Mouse (Mus musculus): Measurements from ENCODE around the gene Nudt16l1.
A peak's percentile ranks its signal among the peaks of the same experiment; 100 is the strongest.

Gene Nudt16l1

DNA sequence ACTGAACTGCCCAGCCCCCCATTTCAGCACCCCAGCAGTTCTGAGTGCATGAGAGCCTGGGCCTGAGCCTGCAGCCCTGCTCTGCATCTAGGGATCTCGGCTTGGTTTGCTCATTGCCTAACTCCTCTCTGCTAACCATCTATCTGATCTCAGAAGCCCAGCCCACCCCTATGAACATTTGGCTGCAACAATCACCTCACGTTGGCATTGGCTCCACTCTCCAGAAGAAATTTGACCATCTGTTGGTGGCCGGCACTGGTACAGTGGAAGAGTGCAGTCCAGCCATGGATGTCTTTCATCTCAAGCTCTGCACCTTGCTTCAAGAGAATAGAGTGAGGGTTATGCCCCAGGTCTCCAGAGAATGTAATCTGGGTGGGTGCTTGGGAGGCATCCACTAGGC, 18.9 kb downstream of the Nudt16l1 start:
- no peak for DNase-seq (ENCODE audit: low spot score)

DNA sequence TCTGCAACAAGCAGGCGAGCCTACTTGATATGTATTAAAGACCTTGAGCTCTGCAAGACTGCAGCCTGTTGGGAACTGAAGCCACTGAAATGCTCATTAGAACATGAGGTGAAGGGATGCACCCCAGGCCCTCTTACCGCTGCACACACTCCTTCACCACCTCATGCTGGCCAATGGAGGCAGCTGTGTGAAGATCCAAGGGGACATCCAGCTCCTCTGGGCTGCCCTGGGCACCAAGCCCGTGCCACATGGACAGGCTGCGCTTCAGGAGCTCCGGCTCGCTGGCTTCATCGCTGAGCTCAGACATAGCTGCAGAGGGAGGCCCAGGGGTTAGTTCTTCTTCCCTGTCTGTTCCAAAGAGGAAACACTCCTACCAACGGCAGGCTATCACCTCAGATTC, 21.7 kb downstream of the Nudt16l1 start:
- no peak for DNase-seq (ENCODE audit: low spot score)

DNA sequence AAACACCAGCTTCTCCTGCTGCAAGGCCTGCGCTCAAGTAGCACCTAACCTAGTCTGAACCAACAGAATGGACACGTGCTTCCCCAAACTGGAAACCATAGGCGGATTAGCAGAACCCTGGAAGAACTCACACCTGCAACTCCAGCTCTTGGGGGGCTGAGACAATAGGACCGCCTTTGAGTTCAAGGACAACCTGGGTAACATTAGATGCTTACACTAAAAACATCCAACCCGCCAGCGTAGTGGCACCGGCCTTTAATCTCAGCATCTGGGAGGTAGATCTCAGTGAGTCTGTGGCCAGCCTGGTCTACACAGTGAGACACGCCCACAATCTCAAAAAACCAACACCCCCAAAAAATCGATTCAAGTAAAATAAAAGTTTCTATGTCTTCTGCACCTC, 24.8 kb downstream of the Nudt16l1 start:
- no peak for DNase-seq (ENCODE audit: low spot score)

- DNase-seq (ENCODE audit: low spot score): peak; percentile 91
Observed at GRCm38 (mm10) chr16:4963797-4964709, 25.5 kb downstream of the Nudt16l1 start, which contains the start of gene Anks3. Gene Anks3 (minus strand): TSS chr16:4964205.

DNA sequence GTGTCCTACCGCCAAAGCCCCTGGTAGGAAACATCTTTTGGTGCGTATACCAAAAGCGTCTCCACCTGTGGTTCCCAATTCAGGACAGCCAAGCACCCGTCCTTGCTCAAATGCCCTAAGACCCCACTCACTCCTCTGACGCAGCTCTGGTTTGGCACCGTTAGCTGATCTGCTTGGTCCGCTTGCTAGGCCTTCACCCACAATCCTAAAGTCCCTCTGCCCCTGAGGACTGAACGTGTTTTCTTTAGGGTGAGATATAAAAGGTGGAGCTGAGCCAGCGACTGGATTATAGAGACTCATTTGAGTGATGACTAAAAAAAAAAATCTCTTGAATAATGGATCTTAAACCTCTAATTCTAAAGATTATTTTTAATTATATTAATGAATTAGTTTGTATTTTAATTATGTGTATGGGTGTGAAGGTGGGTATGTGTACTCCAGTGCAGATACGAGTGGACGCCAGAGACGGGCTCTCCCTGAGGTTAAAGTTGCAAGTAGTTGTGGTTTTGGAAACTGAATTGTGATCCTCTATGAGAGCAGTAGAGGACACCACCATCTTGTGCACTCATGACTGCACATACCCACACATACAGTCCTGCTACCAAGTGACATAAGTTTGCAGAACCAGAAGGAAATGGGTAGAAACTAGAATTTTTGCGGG, 26.3 kb downstream of the Nudt16l1 start:
- DNase-seq (ENCODE audit: low spot score): no peak

DNA sequence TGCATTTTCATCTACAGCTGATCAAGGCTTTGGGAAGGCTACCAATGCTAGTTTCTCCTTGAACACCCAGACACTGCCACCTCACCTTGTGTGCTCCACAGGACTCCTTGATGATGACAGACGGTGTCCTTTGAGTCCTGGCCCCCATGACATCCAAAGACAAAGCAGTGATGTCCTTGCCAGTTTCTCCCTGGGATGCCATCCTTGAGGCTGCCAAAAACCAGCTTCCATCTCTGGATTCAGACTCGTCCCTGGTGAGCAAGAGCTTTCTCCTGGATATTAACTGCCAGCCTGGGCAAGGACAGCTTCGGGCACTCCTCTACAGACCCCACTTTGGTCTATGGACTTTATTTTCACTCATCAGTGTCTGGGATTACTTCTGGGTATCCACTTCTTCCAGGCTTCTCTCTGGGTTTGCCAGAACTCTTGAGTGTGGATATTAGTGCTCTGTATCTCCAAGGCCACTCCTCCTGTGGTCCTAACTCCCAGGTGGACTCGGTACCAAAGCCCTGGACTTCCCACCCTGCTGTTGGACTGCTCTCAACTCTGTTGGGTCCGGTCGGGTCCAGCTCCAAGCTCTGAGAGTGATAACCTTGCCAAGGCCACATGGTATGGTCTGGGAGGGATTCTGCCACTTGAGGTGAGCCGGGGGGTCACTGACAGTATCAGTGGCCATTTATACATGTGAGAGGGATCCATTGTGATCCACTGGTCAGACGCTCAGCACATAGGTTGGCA, 27.0 kb downstream of the Nudt16l1 start:
- no peak for DNase-seq (ENCODE audit: low spot score)

DNA sequence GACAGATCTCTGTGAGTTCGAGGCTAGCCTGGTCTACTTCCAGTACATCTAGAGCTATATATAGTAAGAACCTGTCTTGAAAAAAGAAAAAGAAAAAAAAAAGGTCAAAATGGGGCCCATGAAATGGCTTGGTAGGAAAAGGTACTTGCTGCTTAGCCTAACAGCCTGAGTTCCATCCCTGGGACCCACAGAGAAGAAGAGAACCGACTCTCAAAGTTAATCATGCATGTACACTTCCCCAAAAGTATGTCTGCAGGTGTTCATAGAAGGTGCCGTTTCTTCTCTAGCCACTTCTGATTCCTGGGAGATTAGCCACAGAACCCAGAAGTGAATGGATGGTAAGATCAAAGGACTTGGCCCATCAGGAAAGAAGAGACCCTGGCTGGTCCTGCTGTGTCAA, 29.9 kb downstream of the Nudt16l1 start:
- DNase-seq (ENCODE audit: low spot score): no peak

- DNase-seq (ENCODE audit: low spot score): no peak
Observed at GRCm38 (mm10) chr16:4969055-4969843, 30.7 kb downstream of the Nudt16l1 start.

DNA sequence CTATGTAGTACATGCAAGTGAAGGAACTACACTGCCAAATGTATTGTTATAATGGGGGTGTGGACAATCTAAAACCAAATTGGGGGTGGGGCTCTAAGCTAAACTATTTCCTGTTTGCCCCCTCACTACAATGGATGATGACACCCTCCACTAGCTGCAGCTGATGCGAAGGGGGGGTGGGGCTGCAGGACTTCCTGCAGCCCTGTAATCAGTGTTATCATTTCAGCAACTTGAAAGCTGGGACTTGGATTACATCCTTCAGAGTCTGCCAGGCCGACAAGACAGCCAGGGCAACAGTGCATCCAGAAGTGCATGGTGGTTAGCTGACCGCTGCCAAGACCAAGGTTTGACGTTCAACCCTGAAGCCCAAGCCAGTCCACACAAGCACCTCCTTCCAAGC, 33.1 kb downstream of the Nudt16l1 start:
- DNase-seq (ENCODE audit: low spot score): no peak

DNA sequence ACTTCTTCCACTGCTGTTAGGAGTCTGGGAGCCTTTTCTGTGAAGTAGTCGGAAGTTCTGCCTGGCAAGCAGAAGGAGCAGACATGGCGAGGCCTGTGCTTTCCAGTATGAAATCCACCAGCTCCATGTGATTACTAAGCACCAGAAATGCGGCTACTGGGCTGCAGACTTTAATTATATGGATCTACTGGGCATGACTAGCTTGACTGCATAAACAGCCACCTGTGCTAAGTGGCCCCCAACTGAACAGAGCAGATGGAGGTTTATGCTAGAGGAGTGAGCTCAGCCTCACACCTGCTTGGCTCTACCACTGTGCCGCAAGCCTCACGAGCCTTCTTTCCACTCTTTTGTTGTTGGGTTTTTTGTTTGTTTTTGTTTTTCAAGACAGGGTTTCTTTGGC, 36.0 kb downstream of the Nudt16l1 start:
- no peak for DNase-seq (ENCODE audit: low spot score)

GRCm38 (mm10) chr16:4976180-4976579, 37.6 kb downstream of the Nudt16l1 start:
- no peak for DNase-seq (ENCODE audit: low spot score)

- DNase-seq (ENCODE audit: low spot score): no peak
Observed at GRCm38 (mm10) chr16:4978275-4979051, 39.9 kb downstream of the Nudt16l1 start.

DNA sequence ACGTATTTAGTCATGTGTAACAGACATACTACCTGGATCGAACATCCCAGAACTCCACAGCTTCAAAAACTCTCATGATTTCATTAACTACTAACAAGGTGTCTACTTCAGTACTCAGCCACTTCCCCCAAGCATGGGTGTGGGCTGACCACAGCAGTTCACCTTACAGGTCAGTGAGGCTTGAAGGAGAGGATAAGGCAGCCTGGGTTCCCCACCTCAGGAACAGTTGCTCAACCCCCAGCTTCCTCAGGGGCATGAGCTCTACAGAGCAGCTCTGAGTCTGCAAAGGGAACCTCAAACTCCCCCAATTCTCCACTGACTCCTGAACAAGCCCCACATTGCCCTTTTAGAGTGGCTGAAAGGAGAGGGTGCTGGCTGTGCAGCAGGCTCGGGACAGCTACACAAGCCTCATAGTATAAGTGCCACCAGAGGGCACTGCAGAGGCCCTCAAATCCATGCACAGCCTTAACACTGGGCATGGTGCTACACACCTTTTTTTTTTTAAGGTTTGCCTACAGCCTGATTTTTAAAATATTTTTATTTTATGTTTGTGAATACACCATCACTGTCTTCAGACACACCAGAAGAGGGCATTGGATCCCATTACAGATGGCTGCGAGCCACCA, 41.3 kb downstream of the Nudt16l1 start:
- no peak for DNase-seq (ENCODE audit: low spot score)

DNA sequence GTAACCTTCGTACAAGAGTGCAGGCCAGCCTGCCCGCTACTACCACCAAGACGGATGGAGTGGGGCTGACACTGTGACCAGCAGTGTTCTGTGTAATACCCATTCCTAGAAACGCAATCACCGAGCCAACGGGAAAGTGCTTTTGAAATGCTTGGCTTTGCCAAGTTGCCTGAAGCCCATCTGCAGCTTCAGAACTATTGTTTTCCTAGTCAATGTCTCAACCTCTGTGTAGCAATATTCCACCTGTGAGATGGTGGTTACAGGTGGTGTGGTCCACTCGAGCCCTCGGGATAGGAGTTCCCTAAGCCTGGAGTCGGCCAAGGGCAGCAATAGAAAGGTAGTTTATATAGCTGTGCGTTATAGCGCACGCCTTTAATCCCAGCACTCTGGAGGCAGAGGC, 46.2 kb downstream of the Nudt16l1 start:
- no peak for DNase-seq (ENCODE audit: low spot score)
